Mouse (Mus musculus): ENCODE results near the gene Dok5. TPM values are rescaled to one million over a fixed set of nuclear protein-coding genes. Genes with fewer than 3 reads are reported as not detected.
A peak's percentile ranks its signal among the peaks of the same experiment; 100 is the strongest.

Gene Dok5
- under 1 TPM in 1 of 2 experiments, not detected in 1; 0.14 TPM for total RNA-seq (2021)

GRCm38 (mm10) chr2:170731632-170732561 lies at the start of gene Dok5:
TSS of gene Dok5 (plus strand) at chr2:170731807.
- intact Hi-C loops (cut with DNase I): loop anchor here (5.0 kb wide), 1 partner anchor 120 kb away; no protein-coding TSS in a partner anchor
- DNase-seq: peak; percentile 76 to 79

GRCm38 (mm10) chr2:170683385-170683784 lies 48.2 kb upstream of the Dok5 start:
- intact Hi-C loops (cut with DNase I): loop anchor here (5.0 kb wide), 1 partner anchor 189 kb away; no protein-coding TSS in a partner anchor
- no peak for DNase-seq

GRCm38 (mm10) chr2:170695071-170695936 lies 36.3 kb upstream of the Dok5 start:
- no peak for DNase-seq
- intact Hi-C loops (cut with DNase I): no loop called here

- no peak for DNase-seq
- intact Hi-C loops (cut with DNase I): no loop called here
Measured at GRCm38 (mm10) chr2:170695937-170696510, 35.6 kb upstream of the Dok5 start.

- no peak for DNase-seq
- intact Hi-C loops (cut with DNase I): no loop called here
Measured at GRCm38 (mm10) chr2:170700471-170700870, 31.1 kb upstream of the Dok5 start.

- DNase-seq: no peak
- intact Hi-C loops (cut with DNase I): no loop called here
Measured at GRCm38 (mm10) chr2:170706488-170706887, 25.1 kb upstream of the Dok5 start.

- DNase-seq: no peak
- intact Hi-C loops (cut with DNase I): no loop called here
Measured at GRCm38 (mm10) chr2:170707672-170708071, 23.9 kb upstream of the Dok5 start.

- intact Hi-C loops (cut with DNase I): no loop called here
- DNase-seq: no peak
Measured at GRCm38 (mm10) chr2:170708901-170709300, 22.7 kb upstream of the Dok5 start.

- intact Hi-C loops (cut with DNase I): no loop called here
- no peak for DNase-seq
Measured at GRCm38 (mm10) chr2:170712658-170713285, 18.8 kb upstream of the Dok5 start.

- intact Hi-C loops (cut with DNase I): no loop called here
- DNase-seq: no peak
Measured at GRCm38 (mm10) chr2:170720386-170720785, 11.2 kb upstream of the Dok5 start.

GRCm38 (mm10) chr2:170724136-170724535 lies 7.5 kb upstream of the Dok5 start:
- intact Hi-C loops (cut with DNase I): no loop called here
- DNase-seq: no peak

GRCm38 (mm10) chr2:170724716-170725115 lies 6.9 kb upstream of the Dok5 start:
- DNase-seq: no peak
- intact Hi-C loops (cut with DNase I): no loop called here

- intact Hi-C loops (cut with DNase I): no loop called here
- DNase-seq: no peak
Measured at GRCm38 (mm10) chr2:170725796-170726195, 5.8 kb upstream of the Dok5 start.

GRCm38 (mm10) chr2:170726996-170727710 lies 4.5 kb upstream of the Dok5 start:
- no peak for DNase-seq
- intact Hi-C loops (cut with DNase I): no loop called here

GRCm38 (mm10) chr2:170728864-170729263 lies 2.7 kb upstream of the Dok5 start:
- intact Hi-C loops (cut with DNase I): no loop called here

GRCm38 (mm10) chr2:170729661-170730060 lies 1.9 kb upstream of the Dok5 start:
- intact Hi-C loops (cut with DNase I): loop anchor here (5.0 kb wide), 1 partner anchor 123 kb away; no protein-coding TSS in a partner anchor
- no peak for DNase-seq

More at GRCm38 (mm10) chr2:170728864-170729263, 2.7 kb upstream of the Dok5 start:
- DNase-seq: no peak

- intact Hi-C loops (cut with DNase I): loop anchor here (5.0 kb wide), 1 partner anchor 122 kb away; no protein-coding TSS in a partner anchor
- no peak for DNase-seq
Measured at GRCm38 (mm10) chr2:170730136-170730535, 1.5 kb upstream of the Dok5 start.

- DNase-seq: no peak
- intact Hi-C loops (cut with DNase I): loop anchor here (5.0 kb wide), 1 partner anchor 122 kb away; no protein-coding TSS in a partner anchor
Measured at GRCm38 (mm10) chr2:170730781-170731180, 826 bp upstream of the Dok5 start.

- intact Hi-C loops (cut with DNase I): loop anchor here (5.0 kb wide), 1 partner anchor 121 kb away; no protein-coding TSS in a partner anchor
- no peak for DNase-seq
Measured at GRCm38 (mm10) chr2:170731205-170731604, 402 bp upstream of the Dok5 start.
